In the genomic region with DNA sequence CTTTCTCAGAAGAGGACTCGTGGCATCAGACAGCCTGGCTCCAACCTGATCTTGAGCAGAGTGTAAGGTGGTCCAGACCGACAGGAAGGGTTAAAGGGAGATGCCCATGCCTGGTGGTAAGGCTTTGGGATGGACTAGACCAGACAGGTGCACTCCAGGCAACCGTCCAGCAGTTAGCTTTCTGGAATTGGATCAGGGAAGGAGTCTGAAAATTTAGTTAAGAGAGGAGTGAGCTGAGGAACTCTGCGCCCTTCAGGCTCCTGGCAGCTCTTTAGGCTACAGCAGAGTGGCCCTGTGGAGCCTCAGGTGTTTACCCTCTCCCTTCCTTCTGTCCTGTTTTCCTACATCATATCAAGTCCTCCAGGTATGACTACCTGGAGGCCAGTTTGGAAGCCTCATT, we compare ENCODE assay signal across 23 mouse cellular contexts. TPM values are rescaled to one million over a fixed set of nuclear protein-coding genes. Genes with fewer than 3 reads are reported as not detected.
DNase-seq lines count a peak whose midpoint lies in the region; ATAC-seq and TF ChIP-seq lines count a peak whose summit lies in the region.
"Had no signal": no experiment of that assay in that cellular context is flagged by ENCODE, and none has a peak within 500 bp of the region (broad histone marks: within the 10 kb centered on the region; RNA-seq: fewer than 3 reads in every experiment).

No protein-coding gene starts in this region.

- no peak for TF ChIP-seq CTCF in cerebellum, adult 2 months (IDR thresholded peaks at IDR 0.05; ENCODE audit: borderline replicate concordance, insufficient read depth, low read depth, low read length)

- no peaks in the 10 kb centered on the region for H3K27me3 ChIP-seq in cerebellum, adult 2 months (ENCODE audit: control insufficient read depth, insufficient read depth, low read length)
- H3K27me3 ChIP-seq: forebrain, embryonic 13.5 days; heart, embryonic 13.5 days had no signal

- DNase-seq in cerebellum, postnatal 4 days (ENCODE audit: low spot score in 2 of 2), result no peak
- peak; percentile 70 for DNase-seq in brain, adult 2 months (ENCODE audit: low read depth, low spot score)
- peak; percentile 61 to 66 for DNase-seq in cerebellum, adult 2 months
- peak; percentile 55 to 65 for DNase-seq in cerebellum, postnatal 14 days
- no peak for DNase-seq in liver
- no peak for DNase-seq in right cerebral cortex, adult 2 months (ENCODE audit: low spot score in 2 of 2)
- no peak for DNase-seq in kidney, postnatal 25 days
- DNase-seq: adrenal gland, adult 8-10 months; adrenal gland, postnatal 25 days; gastrocnemius, postnatal 25 days; heart, adult 2 months; heart, postnatal 14 days; heart, postnatal 4 days; kidney, adult 2 months had no signal

- no peak for TF ChIP-seq POLR2A in cerebellum, adult 2 months (IDR thresholded peaks at IDR 0.05; ENCODE audit: borderline replicate concordance, insufficient read depth, low read length)

- peak overlapping the region; percentile 29 for H3K27ac ChIP-seq in cerebellum, adult 2 months (ENCODE audit: insufficient read depth, low read length)
- H3K27ac ChIP-seq: forebrain, embryonic 10.5 days; forebrain, embryonic 13.5 days; heart, adult 2 months; heart, embryonic 10.5 days; heart, embryonic 13.5 days; hindbrain, embryonic 14.5 days had no signal

- H3K4me3 ChIP-seq in cerebellum, adult 2 months (replicated peaks; ENCODE audit: insufficient read depth, low read depth, low read length), result no peak overlapping the region
- H3K4me3 ChIP-seq: forebrain, embryonic 10.5 days; forebrain, embryonic 13.5 days; heart, adult 2 months; heart, embryonic 10.5 days; heart, embryonic 13.5 days had no signal

- 33% methylated on average over 4 of the region's 4 CpGs for WGBS in cerebellum, adult 2 months

- ATAC-seq in cerebellum, adult (ENCODE audit: insufficient number of reproducible peaks, low FRiP score, low TSS enrichment), result 0 out of 2 replicates have a peak, but pooled peaks have one; percentile 8
- ATAC-seq: activated CD4-positive, CD25-positive, alpha-beta regulatory T cell, adult 4 months; forebrain, embryonic 13.5 days; forebrain, embryonic 16.5 days; intestine, postnatal 0 days had no signal

- peaks cover 32% of the 10 kb centered on the region for H3K4me1 ChIP-seq in cerebellum, adult 2 months (ENCODE audit: control insufficient read depth, insufficient read depth, low read length)

RNA-seq across cellular contexts. Expression of a gene that starts 32.9 kb away (rescaled TPM):
- polyA plus RNA-seq in cerebellum, adult 2 months (2012; rRNA removed), result 59.0 and 66.8 TPM in 2 replicates

Comparison
In these comparisons a context has a peak if more than half of its experiments do, and no peak if none do; other contexts are left out.
1. DNase-seq: peak in brain, adult 2 months (single experiment), cerebellum, adult 2 months (2 of 2) and cerebellum, postnatal 14 days (2 of 2); none in cerebellum, postnatal 4 days (0 of 2), liver (single experiment), right cerebral cortex, adult 2 months (0 of 2) and kidney, postnatal 25 days (0 of 2).